Mouse (Mus musculus) forebrain, embryonic 12.5 days (tissue): ENCODE measurements at regions not wholly inside any gene's neighbourhood (a gene's known extent, or its start where the extent isn't known, plus 50 kb on each side); places are given as distances from the start of the nearest gene placed in this dataset.
A peak's percentile ranks its signal among the peaks of the same experiment; 100 is the strongest.
"Not testable (repeated sequence)": the region's sequence is repeated elsewhere in the genome, so short reads cannot be mapped to it uniquely, and the experiment has no call there.

ENCODE experiments used
- ATAC-seq: fragments of 200-750 bp; cut with Nextera tagmentation; 2 replicates; pipeline ENCODE4 v1.8.0; 2017; ENCODE audit warnings: moderate TSS enrichment; ENCODE audit not compliant: low FRiP score
- H3K27ac ChIP-seq: fragments of 300-500 bp; sonication (generic); 2 replicates; pipeline ENCODE4 v1.5.1; 2016; ENCODE audit warnings: mild to moderate bottlenecking
- H3K27me3 ChIP-seq: fragments of 300-500 bp; sonication (generic); 2 replicates; pipeline ENCODE4 v1.6.1; 2016; ENCODE audit warnings: mild to moderate bottlenecking
- H3K36me3 ChIP-seq: fragments of 300-500 bp; sonication (generic); replicated peaks from 2 replicates; pipeline ENCODE4 v1.6.1; 2016; ENCODE audit warnings: mild to moderate bottlenecking
- H3K4me1 ChIP-seq: fragments of 300-500 bp; sonication (generic); 2 replicates; pipeline ENCODE4 v1.6.1; 2016
- H3K4me2 ChIP-seq: fragments of 300-500 bp; sonication (generic); 2 replicates; pipeline ENCODE4 v1.6.1; 2016; ENCODE audit warnings: mild to moderate bottlenecking, moderate library complexity
- H3K4me3 ChIP-seq: fragments of 300-500 bp; sonication (generic); replicated peaks from 2 replicates; pipeline ENCODE4 v1.5.1; 2016; ENCODE audit warnings: mild to moderate bottlenecking
- H3K9ac ChIP-seq: fragments of 300-500 bp; sonication (generic); 2 replicates; pipeline ENCODE4 v1.6.1; 2016; ENCODE audit warnings: mild to moderate bottlenecking
- H3K9me3 ChIP-seq: fragments of 300-500 bp; sonication (generic); 2 replicates; pipeline ENCODE4 v1.6.1; 2016
- WGBS: fragments of 180-500 bp; shearing (Covaris S2); methylation state at CpG from one replicate; pipeline ENCODE4 v1.1.7; 2016; 5-methylcytosine and 5-hydroxymethylcytosine counted together

GRCm38 (mm10) chr7:116701466-116702342 lies 197.5 kb downstream of the Nucb2 start:
- no peak overlapping the region for H3K9ac ChIP-seq
- no peaks in the 10 kb centered on the region for H3K36me3 ChIP-seq
- H3K4me3 ChIP-seq: no peak overlapping the region
- H3K27me3 ChIP-seq: 0 out of 2 replicates have a peak, but pooled peaks cover 3% of the 10 kb centered on the region
- no peak overlapping the region for H3K27ac ChIP-seq
- H3K9me3 ChIP-seq: no peaks in the 10 kb centered on the region
- 50% methylated on average over 14 of the region's 14 CpGs for WGBS
- no peaks in the 10 kb centered on the region for H3K4me1 ChIP-seq
- ATAC-seq: peak; percentile 63; the same call in 1 of the 2 replicates
- H3K4me2 ChIP-seq: no peak overlapping the region

- H3K9me3 ChIP-seq: no peaks in the 10 kb centered on the region
- H3K4me2 ChIP-seq: no peak overlapping the region
- no peak overlapping the region for H3K27ac ChIP-seq
- 0 out of 2 replicates have a peak, but pooled peaks cover 3% of the 10 kb centered on the region for H3K27me3 ChIP-seq
- no peaks in the 10 kb centered on the region for H3K4me1 ChIP-seq
- H3K4me3 ChIP-seq: no peak overlapping the region
- H3K36me3 ChIP-seq: no peaks in the 10 kb centered on the region
- ATAC-seq: no peak
- 82% methylated on average over 2 of the region's 2 CpGs for WGBS
- H3K9ac ChIP-seq: no peak overlapping the region
Observed at GRCm38 (mm10) chr7:116702596-116702995, 198.4 kb downstream of the Nucb2 start.

GRCm38 (mm10) chr7:116711541-116711940 lies 207.4 kb downstream of the Nucb2 start:
- Histone ChIP-seq H3K4me1 (no peaks in the 10 kb centered on the region; the same call in 1 of the 2 replicates), H3K9ac (no peak overlapping the region), H3K4me2 (no peak overlapping the region), H3K36me3 (no peaks in the 10 kb centered on the region), H3K9me3 (no peaks in the 10 kb centered on the region), H3K27me3 (no peaks in the 10 kb centered on the region), H3K4me3 (no peak overlapping the region), H3K27ac (no peak overlapping the region)
- ATAC-seq: no peak
- 91% methylated on average over 2 of the region's 2 CpGs for WGBS

GRCm38 (mm10) chr7:116713200-116713599 lies 209.0 kb downstream of the Nucb2 start:
- no peak overlapping the region for H3K4me2 ChIP-seq
- H3K36me3 ChIP-seq: no peaks in the 10 kb centered on the region
- H3K9ac ChIP-seq: no peak overlapping the region
- ATAC-seq: no peak
- H3K27me3 ChIP-seq: no peaks in the 10 kb centered on the region
- 76% methylated on average over 8 of the region's 8 CpGs for WGBS
- no peak overlapping the region for H3K27ac ChIP-seq
- H3K4me1 ChIP-seq: no peaks in the 10 kb centered on the region; the same call in 1 of the 2 replicates
- no peak overlapping the region for H3K4me3 ChIP-seq
- H3K9me3 ChIP-seq: no peaks in the 10 kb centered on the region

GRCm38 (mm10) chr7:116715234-116716046 lies 211.3 kb downstream of the Nucb2 start:
- WGBS: 77% methylated on average over 10 of the region's 10 CpGs
- H3K4me3 ChIP-seq: no peak overlapping the region
- no peak for ATAC-seq
- H3K9me3 ChIP-seq: no peaks in the 10 kb centered on the region
- no peak overlapping the region for H3K27ac ChIP-seq
- no peak overlapping the region for H3K9ac ChIP-seq
- no peaks in the 10 kb centered on the region for H3K27me3 ChIP-seq
- no peaks in the 10 kb centered on the region; the same call in 1 of the 2 replicates for H3K4me1 ChIP-seq
- no peak overlapping the region for H3K4me2 ChIP-seq
- H3K36me3 ChIP-seq: no peaks in the 10 kb centered on the region

GRCm38 (mm10) chr7:116728379-116728778 lies 224.2 kb downstream of the Nucb2 start:
- Histone ChIP-seq H3K4me2 (no peak overlapping the region), H3K27ac (no peak overlapping the region), H3K4me3 (no peak overlapping the region), H3K9me3 (no peaks in the 10 kb centered on the region), H3K36me3 (no peaks in the 10 kb centered on the region), H3K9ac (no peak overlapping the region), H3K4me1 (no peaks in the 10 kb centered on the region), H3K27me3 (no peaks in the 10 kb centered on the region)
- ATAC-seq: no peak
- WGBS: 66% methylated on average over 2 of the region's 2 CpGs

GRCm38 (mm10) chr7:116729795-116730194 lies 225.6 kb downstream of the Nucb2 start:
- 74% methylated on average over 4 of the region's 4 CpGs for WGBS

GRCm38 (mm10) chr7:116735676-116736075 lies 231.5 kb downstream of the Nucb2 start:
- H3K27ac ChIP-seq: peak overlapping the region; percentile 42; the same call in 1 of the 2 replicates

More at GRCm38 (mm10) chr7:116729795-116730194, 225.6 kb downstream of the Nucb2 start:
- no peaks in the 10 kb centered on the region for H3K27me3 ChIP-seq
- no peaks in the 10 kb centered on the region for H3K9me3 ChIP-seq
- no peaks in the 10 kb centered on the region for H3K4me1 ChIP-seq
- no peak overlapping the region for H3K4me2 ChIP-seq
- no peak overlapping the region for H3K27ac ChIP-seq
- no peak for ATAC-seq
- H3K9ac ChIP-seq: no peak overlapping the region
- no peak overlapping the region for H3K4me3 ChIP-seq
- H3K36me3 ChIP-seq: no peaks in the 10 kb centered on the region

GRCm38 (mm10) chr7:116736333-116736732 lies 232.2 kb downstream of the Nucb2 start:
- no peaks in the 10 kb centered on the region for H3K4me1 ChIP-seq
- H3K9ac ChIP-seq: no peak overlapping the region
- ATAC-seq: no peak
- no peaks in the 10 kb centered on the region for H3K36me3 ChIP-seq
- no peaks in the 10 kb centered on the region for H3K27me3 ChIP-seq
- no peak overlapping the region for H3K4me3 ChIP-seq
- WGBS: 55% methylated on average over 4 of the region's 4 CpGs
- no peak overlapping the region for H3K27ac ChIP-seq
- H3K4me2 ChIP-seq: no peak overlapping the region
- H3K9me3 ChIP-seq: no peaks in the 10 kb centered on the region

More at GRCm38 (mm10) chr7:116735676-116736075, 231.5 kb downstream of the Nucb2 start:
- WGBS: 73% methylated on average over 3 of the region's 3 CpGs
- H3K36me3 ChIP-seq: no peaks in the 10 kb centered on the region
- H3K27me3 ChIP-seq: no peaks in the 10 kb centered on the region
- no peak overlapping the region for H3K4me2 ChIP-seq
- H3K9ac ChIP-seq: no peak overlapping the region
- no peak overlapping the region for H3K4me3 ChIP-seq
- no peak for ATAC-seq
- H3K4me1 ChIP-seq: no peaks in the 10 kb centered on the region
- H3K9me3 ChIP-seq: no peaks in the 10 kb centered on the region

GRCm38 (mm10) chr7:116738009-116738408 lies 233.8 kb downstream of the Nucb2 start:
- Histone ChIP-seq H3K27ac (no peak overlapping the region), H3K27me3 (no peaks in the 10 kb centered on the region), H3K9ac (no peak overlapping the region), H3K4me1 (no peaks in the 10 kb centered on the region), H3K36me3 (no peaks in the 10 kb centered on the region), H3K4me2 (no peak overlapping the region), H3K4me3 (no peak overlapping the region), H3K9me3 (no peaks in the 10 kb centered on the region)
- 77% methylated on average over 4 of the region's 4 CpGs for WGBS
- no peak for ATAC-seq

- Histone ChIP-seq H3K4me2 (no peak overlapping the region), H3K27me3 (no peaks in the 10 kb centered on the region), H3K36me3 (no peaks in the 10 kb centered on the region), H3K9ac (no peak overlapping the region), H3K9me3 (no peaks in the 10 kb centered on the region), H3K4me3 (no peak overlapping the region), H3K4me1 (no peaks in the 10 kb centered on the region), H3K27ac (no peak overlapping the region)
- ATAC-seq: no peak
Observed at GRCm38 (mm10) chr7:116754556-116754955, 250.4 kb downstream of the Nucb2 start.

- H3K4me2 ChIP-seq, H3K9ac ChIP-seq, H3K27ac ChIP-seq, H3K4me3 ChIP-seq, H3K36me3 ChIP-seq, H3K27me3 ChIP-seq, ATAC-seq, H3K9me3 ChIP-seq, H3K4me1 ChIP-seq: not testable (repeated sequence)
- 90% methylated on average over 19 of the region's 19 CpGs for WGBS
Observed at GRCm38 (mm10) chr7:116792181-116792580, 288.0 kb downstream of the Nucb2 start.
